Mouse (Mus musculus): ENCODE results near the gene Rnaseh2a.

DNA sequence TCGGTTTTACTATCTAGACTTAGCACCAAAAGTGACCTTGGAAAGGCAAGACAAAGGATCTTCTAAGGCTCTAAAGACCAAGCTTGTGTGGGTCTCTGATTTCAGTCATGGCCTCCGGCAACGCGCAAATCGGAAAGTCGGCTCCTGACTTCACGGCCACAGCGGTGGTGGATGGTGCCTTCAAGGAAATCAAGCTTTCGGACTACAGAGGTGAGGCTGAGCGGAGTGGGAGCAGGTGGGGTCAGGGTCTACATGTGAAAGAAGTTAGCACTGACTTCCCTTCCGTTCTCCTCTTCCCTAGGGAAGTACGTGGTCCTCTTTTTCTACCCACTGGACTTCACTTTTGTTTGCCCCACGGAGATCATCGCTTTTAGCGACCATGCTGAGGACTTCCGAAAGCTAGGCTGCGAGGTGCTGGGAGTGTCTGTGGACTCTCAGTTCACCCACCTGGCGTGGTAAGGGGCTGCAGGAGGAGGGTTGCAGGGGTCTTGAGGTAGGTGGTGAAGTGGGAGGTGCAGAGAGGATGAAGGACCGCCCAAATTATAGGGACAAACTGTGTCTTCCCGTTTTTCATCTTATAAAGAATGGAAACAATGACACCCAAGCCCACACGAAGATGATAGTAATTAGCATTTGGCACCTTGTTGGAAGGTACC is 696 bp upstream of the Rnaseh2a start:
- TF ChIP-seq CTCF (IDR thresholded peaks at IDR 0.05; ENCODE audit: low read depth) = no peak
- TF ChIP-seq EP300 (IDR thresholded peaks at IDR 0.05; ENCODE audit: low read depth) = 0 out of 2 replicates have a peak, but pooled peaks have one; percentile 4

Data from heart, postnatal 0 days (tissue).